Mouse (Mus musculus): ENCODE results near the gene Igflr1. TPM values are rescaled to one million over a fixed set of nuclear protein-coding genes. Genes with fewer than 3 reads are reported as not detected.
A peak's percentile ranks its signal among the peaks of the same experiment; 100 is the strongest.

The Igflr1 gene
- polyA plus RNA-seq, 1 experiment from 2014 or later = 3.7 TPM

DNA sequence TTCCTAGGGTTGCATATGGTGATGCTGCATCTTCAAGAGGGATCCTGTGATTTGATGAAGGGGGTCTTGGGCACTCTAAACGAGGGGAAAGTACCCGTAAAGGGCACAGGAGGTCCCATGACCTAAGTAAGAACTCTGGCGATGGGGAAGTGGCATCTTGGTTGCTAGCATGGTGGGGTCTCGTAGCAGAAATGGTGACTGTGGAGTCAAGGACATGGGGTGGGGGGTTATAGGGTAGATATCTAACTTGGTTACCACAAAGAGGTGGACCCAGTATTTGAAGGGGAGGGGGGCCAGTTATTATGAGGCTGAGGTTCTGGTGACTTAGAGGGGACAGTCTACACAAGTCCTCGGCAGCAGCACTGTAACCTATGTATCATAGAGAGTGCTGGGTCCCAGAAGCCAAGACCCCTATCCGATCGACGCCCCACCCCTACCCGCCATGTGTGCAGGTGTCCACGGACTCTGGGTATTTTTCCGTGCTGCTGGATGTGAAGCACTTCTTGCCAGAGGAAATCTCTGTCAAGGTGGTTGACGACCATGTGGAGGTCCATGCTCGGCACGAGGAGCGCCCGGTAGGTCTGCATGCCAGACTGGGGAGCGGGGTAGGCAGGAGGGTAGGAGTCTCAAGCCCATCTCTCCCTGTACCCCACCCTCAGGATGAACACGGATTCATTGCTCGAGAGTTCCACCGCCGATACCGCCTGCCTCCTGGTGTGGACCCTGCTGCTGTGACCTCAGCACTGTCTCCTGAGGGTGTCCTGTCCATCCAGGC is 11.2 kb upstream of the Igflr1 start:
- peaks cover 32% of the 10 kb centered on the region for H3K4me1 ChIP-seq (replicated peaks)
- no peaks in the 10 kb centered on the region for H3K27me3 ChIP-seq
- no peak for ATAC-seq (replicated peaks; ENCODE audit: insufficient number of reproducible peaks, insufficient read depth, low FRiP score, low read depth)
- peaks cover 29% of the 10 kb centered on the region for H3K36me3 ChIP-seq
- peak overlapping the region; percentile 99 for H3K27ac ChIP-seq
- H3K4me2 ChIP-seq = peak overlapping the region; percentile 93
- peak overlapping the region; percentile 80 for H3K4me3 ChIP-seq
- peak overlapping the region; percentile 78 for H3K9ac ChIP-seq
- WGBS = 81% methylated on average over 22 of the region's 22 CpGs
- no peaks in the 10 kb centered on the region for H3K9me3 ChIP-seq (replicated peaks)

DNA sequence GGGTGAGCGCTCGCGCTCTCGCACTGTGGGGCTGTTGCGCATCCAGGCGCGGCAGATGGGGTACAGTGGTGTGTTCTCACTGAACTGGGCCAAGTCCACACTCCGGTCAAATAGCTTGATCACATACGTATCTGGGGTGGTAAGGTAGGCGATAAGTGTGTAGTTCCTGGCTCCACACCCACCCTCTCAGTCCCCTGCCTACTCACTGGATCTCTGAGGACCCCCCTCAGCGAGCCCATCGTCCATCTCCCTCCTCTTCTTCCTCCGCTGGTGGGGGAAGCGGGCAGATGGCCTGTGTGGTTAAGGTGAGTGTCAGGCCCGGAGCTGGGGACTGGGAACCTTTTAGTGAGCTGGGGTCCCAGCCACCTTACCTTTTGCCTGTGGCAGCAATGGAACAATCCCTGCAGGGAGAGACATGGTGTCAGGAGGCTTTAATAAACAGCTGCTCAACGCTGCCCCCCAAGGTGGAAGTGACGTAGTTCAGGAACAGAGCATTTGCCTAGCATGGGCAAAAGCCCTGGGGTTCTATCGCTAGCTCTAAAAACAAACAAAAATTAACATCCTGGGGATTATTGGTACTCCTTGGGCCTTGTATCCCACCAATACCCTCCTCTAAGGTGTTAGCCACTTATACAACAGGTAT is 8.2 kb upstream of the Igflr1 start:
- no peaks in the 10 kb centered on the region for H3K27me3 ChIP-seq
- no peak overlapping the region for H3K9ac ChIP-seq
- H3K4me2 ChIP-seq = no peak overlapping the region
- H3K9me3 ChIP-seq (replicated peaks) = no peaks in the 10 kb centered on the region
- no peak overlapping the region for H3K27ac ChIP-seq
- 94% methylated on average over 18 of the region's 18 CpGs for WGBS
- H3K4me1 ChIP-seq (replicated peaks) = peaks cover 44% of the 10 kb centered on the region
- no peak for ATAC-seq (replicated peaks; ENCODE audit: insufficient number of reproducible peaks, insufficient read depth, low FRiP score, low read depth)
- H3K36me3 ChIP-seq = peaks cover 28% of the 10 kb centered on the region
- H3K4me3 ChIP-seq = no peak overlapping the region

DNA sequence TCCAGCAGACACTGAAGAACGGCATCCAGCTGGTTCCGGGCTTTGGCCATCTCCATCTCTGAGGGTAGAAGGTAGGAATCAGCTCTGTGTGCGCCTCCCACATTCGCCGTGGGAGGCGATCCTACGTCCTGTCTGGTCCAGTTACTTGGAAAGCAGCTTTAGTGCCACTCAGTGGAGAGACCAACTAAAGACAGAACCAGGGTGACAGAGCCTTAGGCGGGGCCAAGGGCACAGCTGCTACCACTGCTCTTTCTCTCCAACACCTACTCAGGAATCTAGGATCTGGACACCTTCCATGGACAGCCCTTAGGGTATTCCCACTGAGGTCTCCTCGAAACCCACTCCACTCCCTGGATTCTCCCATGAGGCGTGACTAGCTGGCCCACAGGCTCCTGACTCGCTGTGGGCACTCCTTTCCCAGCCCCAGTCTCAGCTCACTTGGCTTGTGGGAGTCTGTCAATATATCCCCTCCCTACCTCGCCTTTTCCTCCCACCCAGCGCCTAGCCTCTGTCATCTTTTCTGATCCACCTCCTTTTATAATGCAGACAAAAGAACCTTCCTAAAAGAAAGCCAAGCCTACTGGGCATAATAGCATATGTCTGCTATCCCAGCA is 7.2 kb upstream of the Igflr1 start:
- 85% methylated on average over 13 of the region's 13 CpGs for WGBS
- Histone ChIP-seq H3K27me3 (no peaks in the 10 kb centered on the region), H3K4me3 (peak overlapping the region; percentile 76), H3K4me1 (replicated peaks) (peaks cover 42% of the 10 kb centered on the region), H3K27ac (no peak overlapping the region), H3K9ac (0 out of 2 replicates have a peak overlapping the region, but pooled peaks have one; percentile 71), H3K36me3 (peaks cover 28% of the 10 kb centered on the region), H3K4me2 (peak overlapping the region; percentile 93), H3K9me3 (replicated peaks) (no peaks in the 10 kb centered on the region)
- no peak for ATAC-seq (replicated peaks; ENCODE audit: insufficient number of reproducible peaks, insufficient read depth, low FRiP score, low read depth)

DNA sequence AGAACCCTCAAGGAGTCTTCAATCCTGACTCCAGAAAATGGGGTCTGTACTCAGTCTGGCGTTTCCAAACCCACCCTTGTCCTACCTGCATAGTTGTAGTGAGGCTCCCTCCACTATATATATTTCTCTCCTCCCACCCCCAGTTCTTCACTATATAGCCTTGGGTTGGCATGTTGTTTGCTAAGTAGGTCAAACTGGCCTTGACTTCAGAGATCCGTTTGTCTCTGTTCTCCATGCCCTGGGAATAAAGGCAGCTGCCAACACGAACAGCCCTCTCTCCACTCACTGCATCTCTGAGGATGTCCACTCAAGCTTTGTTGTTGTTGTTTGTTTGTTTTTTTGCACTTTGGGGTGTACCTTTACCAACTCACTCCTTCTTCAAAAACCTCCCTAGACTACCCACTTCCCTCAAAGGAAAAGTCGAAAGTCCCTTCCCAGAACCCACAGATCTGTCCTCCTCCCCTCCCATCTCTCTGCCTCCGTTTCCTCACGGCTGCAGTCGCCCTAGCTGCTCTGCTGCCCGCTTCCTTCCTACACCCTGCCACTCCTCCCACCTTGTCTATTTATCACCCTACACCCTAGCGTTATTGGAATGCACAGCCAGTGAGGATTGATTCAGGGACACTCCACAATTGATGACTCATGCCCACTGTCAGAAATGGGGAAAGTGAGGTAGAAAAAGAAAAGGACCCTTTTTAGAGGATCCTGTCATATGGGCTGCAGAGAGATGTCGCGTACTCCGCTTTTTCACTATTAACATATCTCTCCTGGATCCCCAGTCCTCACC is 6.4 kb upstream of the Igflr1 start:
- H3K9ac ChIP-seq = peak overlapping the region; percentile 71
- H3K4me2 ChIP-seq = peak overlapping the region; percentile 93
- ATAC-seq (replicated peaks; ENCODE audit: insufficient number of reproducible peaks, insufficient read depth, low FRiP score, low read depth) = no peak
- H3K9me3 ChIP-seq (replicated peaks) = no peaks in the 10 kb centered on the region
- peak overlapping the region; percentile 76 for H3K4me3 ChIP-seq
- no peaks in the 10 kb centered on the region for H3K27me3 ChIP-seq
- WGBS = 12% methylated on average over 12 of the region's 12 CpGs
- H3K27ac ChIP-seq = peak overlapping the region; percentile 64
- peaks cover 28% of the 10 kb centered on the region for H3K36me3 ChIP-seq
- H3K4me1 ChIP-seq (replicated peaks) = peaks cover 37% of the 10 kb centered on the region

DNA sequence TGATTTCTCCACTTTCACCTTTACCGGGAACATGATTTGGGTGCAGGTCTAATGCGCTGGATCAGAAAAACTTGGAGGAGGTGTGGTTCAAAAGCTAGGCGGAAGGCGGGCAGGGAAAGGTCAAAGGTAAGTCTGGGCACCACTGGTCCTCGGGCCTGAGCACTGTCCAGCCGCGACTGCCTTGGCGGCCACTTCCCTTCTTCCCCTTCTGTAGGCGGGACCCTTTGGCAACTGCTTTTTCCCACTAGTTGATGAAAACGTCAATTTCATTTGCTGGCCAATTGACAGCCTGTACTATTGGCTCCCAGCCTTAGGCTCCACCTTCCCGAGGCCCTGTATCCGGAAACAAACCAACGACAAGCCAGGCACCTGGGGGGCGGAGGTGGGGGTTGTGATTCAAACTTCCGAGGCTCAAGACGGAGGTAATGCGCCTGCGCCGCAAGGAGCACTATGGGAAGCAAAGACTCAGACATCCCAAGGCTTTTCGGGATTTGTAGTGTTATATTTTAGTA is 5.7 kb upstream of the Igflr1 start, which contains the start of gene Lin37:
Lin37 (minus strand) TSS at position 396 of the 512 bp plus-strand sequence.
- H3K36me3 ChIP-seq = peaks cover 26% of the 10 kb centered on the region
- peak within 1 kb of the TSS; percentile 71 for H3K9ac ChIP-seq
- ATAC-seq (replicated peaks; ENCODE audit: insufficient number of reproducible peaks, insufficient read depth, low FRiP score, low read depth) = peak; percentile 80
- H3K9me3 ChIP-seq (replicated peaks) = no peaks in the 10 kb centered on the region
- H3K27ac ChIP-seq = peak within 1 kb of the TSS; percentile 64
- peak within 1 kb of the TSS; percentile 76 for H3K4me3 ChIP-seq
- WGBS = under 1% methylated on average over 20 of the region's 20 CpGs
- H3K4me1 ChIP-seq (replicated peaks) = peaks cover 38% of the 10 kb centered on the region
- H3K27me3 ChIP-seq = no peaks in the 10 kb centered on the region
- H3K4me2 ChIP-seq = peak within 1 kb of the TSS; percentile 93

DNA sequence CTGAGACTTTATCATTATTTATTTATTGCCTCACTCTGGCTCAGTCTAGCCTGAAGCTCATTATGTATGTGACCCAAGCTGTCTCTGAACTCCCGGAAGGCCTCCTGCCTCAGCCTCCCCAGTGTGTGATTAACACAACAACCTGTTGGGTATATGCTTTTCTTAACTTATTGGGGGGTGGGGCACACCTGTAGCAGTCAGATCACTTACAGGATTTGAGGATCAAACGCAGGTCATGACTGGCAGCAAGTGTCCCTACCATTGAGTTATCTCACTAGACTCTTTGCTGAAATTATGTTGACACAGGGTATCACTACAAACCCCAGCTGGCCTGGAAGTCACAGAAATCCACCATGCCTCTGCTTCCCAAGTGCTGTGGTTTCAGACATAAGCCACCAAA is 4.9 kb upstream of the Igflr1 start:
- no peak for ATAC-seq (replicated peaks; ENCODE audit: insufficient number of reproducible peaks, insufficient read depth, low FRiP score, low read depth)
- H3K4me2 ChIP-seq = peak overlapping the region; percentile 93; the same call in 1 of the 2 replicates
- no peak overlapping the region for H3K9ac ChIP-seq
- WGBS = 61% methylated on average over 2 of the region's 2 CpGs
- peak overlapping the region; percentile 4 for H3K27ac ChIP-seq
- H3K36me3 ChIP-seq = peaks cover 20% of the 10 kb centered on the region
- H3K9me3 ChIP-seq (replicated peaks) = no peaks in the 10 kb centered on the region
- no peaks in the 10 kb centered on the region for H3K27me3 ChIP-seq
- H3K4me3 ChIP-seq = peak overlapping the region; percentile 76; the same call in 1 of the 2 replicates
- peaks cover 38% of the 10 kb centered on the region for H3K4me1 ChIP-seq (replicated peaks)

DNA sequence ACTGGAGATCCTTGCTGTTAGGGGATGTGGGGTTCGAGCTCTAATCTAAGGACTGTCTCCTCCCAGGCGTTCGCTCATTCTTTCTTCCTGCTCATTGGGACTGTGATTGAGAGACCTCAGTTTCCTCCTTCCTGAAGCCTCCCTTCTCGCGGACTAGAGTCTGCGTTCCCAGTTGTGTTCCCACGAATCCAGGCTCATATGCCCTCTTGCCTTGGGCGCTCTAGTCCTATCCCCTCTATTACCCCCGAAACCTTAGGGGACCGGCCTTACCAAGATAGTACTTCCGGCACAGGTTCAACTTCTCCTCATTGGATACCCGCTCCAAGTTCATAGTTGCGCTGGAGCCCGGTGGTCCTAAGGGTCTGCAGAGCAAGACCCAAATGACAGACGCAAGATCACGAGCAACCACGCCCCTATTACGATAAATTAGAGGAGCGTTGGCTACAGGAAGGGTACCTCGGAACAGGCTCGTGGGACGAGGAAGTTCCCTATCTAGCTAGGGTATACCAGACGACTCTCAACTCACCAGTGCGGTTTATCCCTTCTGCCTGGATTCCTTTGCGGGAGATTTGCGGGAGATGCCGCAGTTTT is 2.6 kb upstream of the Igflr1 start:
- no peaks in the 10 kb centered on the region for H3K9me3 ChIP-seq (replicated peaks)
- H3K4me2 ChIP-seq = peak overlapping the region; percentile 67
- peak overlapping the region; percentile 99 for H3K27ac ChIP-seq
- peaks cover 37% of the 10 kb centered on the region for H3K4me1 ChIP-seq (replicated peaks)
- H3K36me3 ChIP-seq = peaks cover 26% of the 10 kb centered on the region
- WGBS = under 1% methylated on average over 27 of the region's 27 CpGs
- H3K9ac ChIP-seq = peak overlapping the region; percentile 69
- H3K27me3 ChIP-seq = no peaks in the 10 kb centered on the region
- no peak for ATAC-seq (replicated peaks; ENCODE audit: insufficient number of reproducible peaks, insufficient read depth, low FRiP score, low read depth)
- peak overlapping the region; percentile 95 for H3K4me3 ChIP-seq

DNA sequence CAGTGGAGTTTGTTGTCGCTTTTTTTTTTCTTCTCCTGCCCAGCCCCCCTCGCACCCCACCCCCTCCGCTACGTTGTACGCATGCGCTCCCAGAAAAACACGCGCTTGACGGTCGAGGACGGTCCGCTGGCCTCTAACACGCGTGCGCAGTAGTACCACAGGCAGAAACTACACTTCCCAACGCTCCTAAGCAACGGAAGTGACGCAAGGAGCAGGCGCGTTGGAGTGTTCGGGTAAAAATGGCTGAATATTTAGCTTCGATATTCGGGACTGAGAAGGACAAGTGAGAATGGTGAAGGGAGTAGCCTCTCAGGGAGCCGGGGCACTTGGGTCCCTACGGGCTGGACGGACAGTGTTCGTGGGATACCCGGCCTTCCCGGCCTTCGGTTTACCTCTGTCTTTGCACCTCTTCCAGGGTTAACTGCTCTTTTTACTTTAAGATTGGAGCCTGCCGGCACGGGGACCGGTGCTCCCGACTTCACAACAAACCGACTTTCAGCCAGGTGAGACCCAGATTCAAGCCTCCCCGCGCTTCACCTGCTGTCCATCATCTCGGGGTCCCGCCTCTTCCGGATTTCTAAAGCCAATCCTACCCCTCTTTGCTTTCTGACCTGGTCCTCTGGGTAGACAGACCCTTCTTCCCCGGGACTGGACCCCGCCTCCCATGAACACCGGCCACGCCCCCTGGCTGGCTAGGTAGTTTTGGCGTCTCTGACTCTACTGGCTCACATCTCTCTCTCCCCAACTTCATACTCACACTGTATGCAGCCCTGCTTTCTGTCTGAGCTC is 1.9 kb upstream of the Igflr1 start, which contains the start of the genes U2af1l4, Gm49396 and Psenen:
U2af1l4 (plus strand) TSS at position 185 of the 789 bp plus-strand sequence.
Gm49396 (plus strand) TSS at position 228 of the 789 bp plus-strand sequence.
Psenen (minus strand) TSS at position 511 of the 789 bp plus-strand sequence.
- Histone ChIP-seq H3K27ac (peak within 1 kb of the TSS; percentile 99), H3K4me3 (peak within 1 kb of the TSS; percentile 95), H3K9ac (peak within 1 kb of the TSS; percentile 93), H3K36me3 (peaks cover 27% of the 10 kb centered on the region), H3K27me3 (no peaks in the 10 kb centered on the region), H3K9me3 (replicated peaks) (no peaks in the 10 kb centered on the region), H3K4me1 (replicated peaks) (peaks cover 31% of the 10 kb centered on the region), H3K4me2 (peak within 1 kb of the TSS; percentile 67)
- ATAC-seq (replicated peaks; ENCODE audit: insufficient number of reproducible peaks, insufficient read depth, low FRiP score, low read depth) = peak; percentile 89
- under 1% methylated on average over 45 of the region's 45 CpGs for WGBS

DNA sequence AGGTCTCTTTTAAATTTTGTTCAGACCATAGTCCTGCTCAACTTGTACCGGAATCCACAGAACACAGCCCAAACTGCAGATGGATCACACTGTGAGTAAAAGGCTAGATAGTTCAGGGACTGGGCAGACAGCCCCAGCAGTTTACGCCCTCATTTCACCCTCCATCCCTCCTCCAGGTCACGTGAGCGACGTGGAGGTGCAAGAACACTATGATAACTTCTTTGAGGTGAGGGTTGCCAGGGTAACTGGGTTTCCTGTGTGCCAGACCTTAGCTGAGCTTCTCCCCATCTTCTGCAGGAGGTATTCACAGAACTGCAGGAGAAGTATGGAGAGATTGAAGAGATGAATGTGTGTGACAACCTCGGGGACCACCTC is 1.3 kb upstream of the Igflr1 start:
- Histone ChIP-seq H3K27ac (peak overlapping the region; percentile 99), H3K9ac (peak overlapping the region; percentile 93), H3K9me3 (replicated peaks) (no peaks in the 10 kb centered on the region), H3K4me3 (peak overlapping the region; percentile 95), H3K27me3 (no peaks in the 10 kb centered on the region), H3K36me3 (peaks cover 31% of the 10 kb centered on the region), H3K4me2 (peak overlapping the region; percentile 67), H3K4me1 (replicated peaks) (peaks cover 25% of the 10 kb centered on the region)
- ATAC-seq (replicated peaks; ENCODE audit: insufficient number of reproducible peaks, insufficient read depth, low FRiP score, low read depth) = no peak
- 24% methylated on average over 6 of the region's 6 CpGs for WGBS

DNA sequence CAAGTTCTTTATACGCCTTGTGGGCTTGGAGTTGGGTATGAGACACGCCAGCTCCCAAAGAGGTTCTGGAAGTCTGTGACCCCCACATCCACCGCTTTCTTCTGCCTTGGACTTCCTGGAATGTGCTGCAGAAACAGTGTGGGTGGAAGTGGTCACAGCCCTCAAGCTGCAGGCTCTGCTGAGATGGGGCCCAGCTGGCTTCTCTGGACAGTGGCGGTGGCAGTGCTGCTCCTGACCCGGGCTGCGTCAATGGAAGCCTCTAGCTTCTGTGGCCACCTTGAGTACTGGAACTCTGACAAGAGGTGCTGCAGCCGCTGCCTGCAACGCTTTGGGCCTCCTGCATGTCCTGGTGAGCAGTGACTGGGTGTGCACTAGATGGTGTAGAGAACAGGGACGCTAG is 806 bp downstream of the Igflr1 start:
- Histone ChIP-seq H3K4me2 (no peak overlapping the region), H3K27me3 (no peaks in the 10 kb centered on the region), H3K4me1 (replicated peaks) (peaks cover 17% of the 10 kb centered on the region), H3K27ac (no peak overlapping the region), H3K4me3 (no peak overlapping the region), H3K36me3 (peaks cover 51% of the 10 kb centered on the region), H3K9ac (no peak overlapping the region), H3K9me3 (replicated peaks) (no peaks in the 10 kb centered on the region)
- 82% methylated on average over 9 of the region's 9 CpGs for WGBS
- ATAC-seq (replicated peaks; ENCODE audit: insufficient number of reproducible peaks, insufficient read depth, low FRiP score, low read depth) = no peak

Measured in heart, embryonic 15.5 days (tissue).